In genomic region chr5:124715135-124715534, GRCm38 (mm10) we compare ENCODE assay signal across 12 mouse cellular contexts. TPM values are rescaled to one million over a fixed set of nuclear protein-coding genes. Genes with fewer than 3 reads are reported as not detected.
DNase-seq lines count a peak whose midpoint lies in the region; ATAC-seq lines count a peak whose summit lies in the region.
"Had no signal": no experiment of that assay in that cellular context is flagged by ENCODE, and none has a peak within 500 bp of the region (broad histone marks: within the 10 kb centered on the region; RNA-seq: fewer than 3 reads in every experiment).

No protein-coding gene starts in this region.

- H3K27me3 ChIP-seq in midbrain, embryonic 11.5 days (ENCODE audit: control insufficient read depth, insufficient read depth, low read length): no peaks in the 10 kb centered on the region
- H3K27me3 ChIP-seq: liver, embryonic 15.5 days had no signal

- H3K36me3 ChIP-seq in midbrain, embryonic 11.5 days (ENCODE audit: control insufficient read depth, insufficient read depth, low read length): peaks cover 32% of the 10 kb centered on the region

- no peaks in the 10 kb centered on the region for H3K9me3 ChIP-seq in midbrain, embryonic 11.5 days (ENCODE audit: control insufficient read depth, low read length)
- H3K9me3 ChIP-seq: liver, embryonic 15.5 days had no signal

- peak overlapping the region; percentile 95 for H3K27ac ChIP-seq in brown adipose tissue, adult 24 weeks (replicated peaks; ENCODE audit: low read depth, low read length)
- H3K27ac ChIP-seq in midbrain, embryonic 11.5 days (ENCODE audit: low read depth, low read length): no peak overlapping the region
- H3K27ac ChIP-seq: liver, embryonic 15.5 days had no signal

- no peaks in the 10 kb centered on the region for H3K4me1 ChIP-seq in brown adipose tissue, adult 24 weeks (ENCODE audit: control insufficient read depth, insufficient read depth, insufficient read length, low read length)
- no peaks in the 10 kb centered on the region for H3K4me1 ChIP-seq in midbrain, embryonic 11.5 days (ENCODE audit: control insufficient read depth, insufficient read depth, low read length)
- H3K4me1 ChIP-seq: liver, embryonic 15.5 days had no signal

- no peak overlapping the region for H3K4me3 ChIP-seq in brown adipose tissue, adult 24 weeks (ENCODE audit: insufficient read depth, low read depth, low read length)
- no peak overlapping the region for H3K4me3 ChIP-seq in midbrain, embryonic 11.5 days (ENCODE audit: low read depth, low read length)
- H3K4me3 ChIP-seq: liver, embryonic 15.5 days had no signal

- no peak overlapping the region for H3K9ac ChIP-seq in midbrain, embryonic 11.5 days (ENCODE audit: low read length)
- H3K9ac ChIP-seq: liver, embryonic 15.5 days had no signal

- DNase-seq in gastrocnemius, adult 18-20 months (ENCODE audit: low spot score): peak; percentile 8
- no peak for DNase-seq in gastrocnemius, postnatal 4 days (ENCODE audit: low spot score in 2 of 2)
- DNase-seq in kidney, adult 9 months: peak; percentile 70
- DNase-seq in lung, postnatal 14 days: peak; percentile 5
- no peak for DNase-seq in cerebellum, postnatal 10 days
- no peak for DNase-seq in midbrain, embryonic 11.5 days (ENCODE audit: low spot score, missing footprints)
- DNase-seq in layer of hippocampus, postnatal 10 days (ENCODE audit: low spot score in 2 of 2): no peak
- DNase-seq: B cell, adult 2 months; cerebellum, adult 9-11 months; retina, postnatal 1 day had no signal

- no peak for ATAC-seq in midbrain, embryonic 11.5 days (ENCODE audit: low FRiP score)

- WGBS in midbrain, embryonic 11.5 days: 94% methylated on average over 8 of the region's 8 CpGs

- H3K4me2 ChIP-seq in midbrain, embryonic 11.5 days: no peak overlapping the region
- H3K4me2 ChIP-seq: liver, embryonic 15.5 days had no signal

RNA-seq across cellular contexts. Expression of gene Dnah10, which starts 9.8 kb away (rescaled TPM):
- total RNA-seq in gastrocnemius, adult 18-20 months (2021): under 1 TPM; 0.05 to 0.18 TPM
- under 1 TPM; 0.10 TPM for total RNA-seq in gastrocnemius, postnatal 4 days (2021)
- polyA plus RNA-seq in brown adipose tissue, adult 24 weeks (2012; ENCODE audit: insufficient read depth, insufficient read length, missing spikeins): not detected in 2 replicates
- polyA plus RNA-seq in midbrain, embryonic 11.5 days (2014; fragmentation: Nextera tagmentation; extraction: Ambion mirVana): 0.04 TPM in 1 of 2 replicates, not detected in the other
- total RNA-seq in layer of hippocampus, postnatal 10 days (2021): under 1 TPM; 0.54 to 0.78 TPM
- polyA plus RNA-seq: liver, embryonic 15.5 days had no signal

Comparison
In these comparisons a context has a peak if more than half of its experiments do, and no peak if none do; other contexts are left out.
1. DNase-seq: peak in gastrocnemius, adult 18-20 months (single experiment), kidney, adult 9 months (single experiment) and lung, postnatal 14 days (single experiment); none in gastrocnemius, postnatal 4 days (0 of 2), cerebellum, postnatal 10 days (0 of 2), midbrain, embryonic 11.5 days (single experiment) and layer of hippocampus, postnatal 10 days (0 of 2).